Mouse (Mus musculus): ENCODE measurements around the gene Polr3b. TPM values are rescaled to one million over a fixed set of nuclear protein-coding genes. Genes with fewer than 3 reads are reported as not detected.

Gene Polr3b
- polyA plus RNA-seq, 1 experiment from 2014 or later = 19.4 TPM

DNA sequence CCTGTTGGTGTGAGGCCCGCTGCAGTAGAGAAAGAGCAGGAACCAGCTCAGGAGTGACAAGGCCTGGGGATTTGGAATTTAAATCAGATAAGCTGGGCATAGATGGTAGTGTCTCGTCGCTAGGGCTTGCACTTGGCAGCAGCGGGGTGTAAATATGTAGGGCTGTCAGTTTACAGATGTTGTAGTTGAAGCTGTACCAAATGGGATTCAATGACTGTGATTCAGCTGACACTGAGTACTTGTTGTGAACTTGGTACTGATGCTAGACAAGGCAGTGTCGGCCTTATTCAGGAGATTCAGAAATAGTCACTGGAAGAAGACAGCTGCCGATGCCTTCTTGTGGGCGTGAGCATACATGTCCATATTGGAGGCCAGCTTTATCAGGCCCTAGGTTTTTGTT, 39.9 kb upstream of the Polr3b start:
- Histone ChIP-seq H3K27ac (ENCODE audit: low read depth, low read length) (no peak overlapping the region), H3K36me3 (ENCODE audit: control insufficient read depth, insufficient read depth, low read length) (no peaks in the 10 kb centered on the region), H3K9me3 (ENCODE audit: control insufficient read depth, low read length) (no peaks in the 10 kb centered on the region), H3K4me2 (ENCODE audit: low read depth, low read length) (no peak overlapping the region), H3K4me3 (ENCODE audit: low read depth, low read length) (no peak overlapping the region), H3K4me1 (ENCODE audit: control insufficient read depth, insufficient read depth, low read length) (0 out of 2 replicates have a peak, but pooled peaks cover 5% of the 10 kb centered on the region), H3K9ac (replicated peaks; ENCODE audit: low read depth, low read length) (no peak overlapping the region), H3K27me3 (ENCODE audit: control insufficient read depth, insufficient read depth, low read length) (no peaks in the 10 kb centered on the region)
- 78% methylated on average over 7 of the region's 7 CpGs for WGBS
- ATAC-seq (ENCODE audit: low read depth) = no peak

DNA sequence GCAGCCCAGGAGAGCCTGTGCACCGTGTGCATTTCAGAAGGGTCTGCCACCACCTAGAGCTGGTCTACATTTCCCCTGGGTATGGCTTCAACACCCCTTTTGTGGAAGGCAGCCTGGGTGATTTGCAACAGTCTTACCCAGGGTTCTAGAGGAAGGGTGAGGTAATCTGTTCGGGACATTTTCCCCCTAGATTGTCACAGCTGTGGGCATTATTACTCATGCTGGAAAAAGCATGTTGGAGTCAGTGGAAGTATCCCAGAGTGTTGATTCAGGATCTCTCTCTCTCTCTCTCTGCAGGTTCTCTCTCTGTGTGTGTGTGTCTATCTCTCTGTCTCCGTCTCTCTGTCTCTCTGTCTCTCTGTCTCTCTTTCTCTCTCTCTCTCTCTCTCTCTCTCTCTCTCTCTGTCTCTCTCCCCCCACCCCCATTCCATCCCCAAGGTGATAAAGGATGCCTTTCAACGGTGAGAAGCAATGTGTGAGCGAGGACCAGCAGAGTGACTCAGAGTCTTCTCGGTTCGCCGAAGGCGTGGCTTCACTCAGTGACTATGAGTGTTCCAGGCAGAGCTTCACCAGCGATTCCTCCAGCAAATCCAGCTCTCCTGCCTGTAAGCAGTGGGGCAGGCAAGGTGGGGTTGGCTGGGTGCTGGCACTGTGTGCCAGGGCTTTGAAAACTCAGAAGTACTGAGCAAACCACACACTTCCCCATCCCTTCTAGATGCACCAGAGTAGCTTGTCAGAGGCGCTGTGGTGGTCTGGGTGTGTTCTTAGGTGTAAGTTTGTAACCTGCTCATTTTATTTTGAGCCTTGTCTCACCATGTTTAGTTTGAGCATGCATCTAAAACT, 37.4 kb upstream of the Polr3b start:
- H3K27ac ChIP-seq (ENCODE audit: low read depth, low read length) = no peak overlapping the region
- ATAC-seq (ENCODE audit: low read depth) = no peak
- H3K36me3 ChIP-seq (ENCODE audit: control insufficient read depth, insufficient read depth, low read length) = no peaks in the 10 kb centered on the region
- H3K4me2 ChIP-seq (ENCODE audit: low read depth, low read length) = no peak overlapping the region
- H3K9ac ChIP-seq (replicated peaks; ENCODE audit: low read depth, low read length) = no peak overlapping the region
- 69% methylated on average over 11 of the region's 11 CpGs for WGBS
- no peaks in the 10 kb centered on the region for H3K9me3 ChIP-seq (ENCODE audit: control insufficient read depth, low read length)
- H3K4me1 ChIP-seq (ENCODE audit: control insufficient read depth, insufficient read depth, low read length) = no peaks in the 10 kb centered on the region
- no peaks in the 10 kb centered on the region for H3K27me3 ChIP-seq (ENCODE audit: control insufficient read depth, insufficient read depth, low read length)
- no peak overlapping the region for H3K4me3 ChIP-seq (ENCODE audit: low read depth, low read length)

DNA sequence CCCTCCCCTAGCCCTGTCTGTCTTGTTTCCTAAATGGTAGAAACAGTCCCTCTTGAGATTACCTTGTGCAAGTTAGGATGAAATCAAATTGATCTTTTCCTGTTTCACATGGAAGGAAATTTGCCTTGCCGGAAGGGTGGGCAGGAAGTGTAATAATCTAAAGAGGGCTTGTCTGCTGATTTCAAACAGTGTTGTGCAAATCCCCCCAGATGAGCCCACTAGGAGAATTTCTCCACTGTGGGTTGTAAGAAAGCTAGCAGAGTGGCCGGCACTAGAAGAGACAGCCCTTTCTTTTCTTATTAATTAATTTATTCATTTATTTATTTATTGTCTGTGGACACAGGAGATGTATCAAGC, 36.8 kb upstream of the Polr3b start:
- 84% methylated on average over 2 of the region's 2 CpGs for WGBS
- Histone ChIP-seq H3K36me3 (ENCODE audit: control insufficient read depth, insufficient read depth, low read length) (0 out of 2 replicates have a peak, but pooled peaks cover 5% of the 10 kb centered on the region), H3K27ac (ENCODE audit: low read depth, low read length) (no peak overlapping the region), H3K4me3 (ENCODE audit: low read depth, low read length) (no peak overlapping the region), H3K4me2 (ENCODE audit: low read depth, low read length) (no peak overlapping the region), H3K27me3 (ENCODE audit: control insufficient read depth, insufficient read depth, low read length) (no peaks in the 10 kb centered on the region), H3K4me1 (ENCODE audit: control insufficient read depth, insufficient read depth, low read length) (no peaks in the 10 kb centered on the region), H3K9ac (replicated peaks; ENCODE audit: low read depth, low read length) (no peak overlapping the region), H3K9me3 (ENCODE audit: control insufficient read depth, low read length) (no peaks in the 10 kb centered on the region)
- no peak for ATAC-seq (ENCODE audit: low read depth)

GRCm38 (mm10) chr10:84590956-84591355, 31.1 kb upstream of the Polr3b start:
- ATAC-seq (ENCODE audit: low read depth) = no peak
- WGBS = 89% methylated on average over 14 of the region's 14 CpGs

DNA sequence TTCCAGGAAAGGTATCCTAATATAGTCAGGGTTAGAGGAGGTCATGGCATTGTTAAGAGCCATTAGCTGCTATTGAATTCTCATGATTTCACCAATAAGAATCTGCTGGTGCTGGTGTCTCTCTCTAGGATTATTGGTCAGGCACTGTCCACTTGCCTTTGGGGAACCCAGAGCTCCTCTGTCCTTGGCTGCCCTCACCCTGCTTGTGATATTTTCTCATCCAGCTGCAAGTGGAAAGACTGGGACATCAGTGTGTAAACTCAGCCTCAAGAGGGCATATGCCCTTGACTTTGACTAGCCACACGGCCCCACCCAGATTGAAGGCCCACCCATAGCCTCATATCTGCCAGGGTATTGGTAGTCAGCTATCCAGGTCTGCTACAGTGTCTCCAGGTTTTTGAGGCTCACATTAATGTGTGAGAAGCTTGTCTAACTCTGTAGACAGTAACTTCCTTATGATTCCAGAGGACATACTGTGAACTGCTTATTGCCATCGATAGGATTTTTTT, 30.4 kb upstream of the Polr3b start:
- Histone ChIP-seq H3K36me3 (ENCODE audit: control insufficient read depth, insufficient read depth, low read length) (0 out of 2 replicates have a peak, but pooled peaks cover 7% of the 10 kb centered on the region), H3K27ac (ENCODE audit: low read depth, low read length) (no peak overlapping the region), H3K9ac (replicated peaks; ENCODE audit: low read depth, low read length) (no peak overlapping the region), H3K9me3 (ENCODE audit: control insufficient read depth, low read length) (no peaks in the 10 kb centered on the region), H3K4me1 (ENCODE audit: control insufficient read depth, insufficient read depth, low read length) (no peaks in the 10 kb centered on the region), H3K4me2 (ENCODE audit: low read depth, low read length) (no peak overlapping the region), H3K27me3 (ENCODE audit: control insufficient read depth, insufficient read depth, low read length) (no peaks in the 10 kb centered on the region), H3K4me3 (ENCODE audit: low read depth, low read length) (no peak overlapping the region)
- ATAC-seq (ENCODE audit: low read depth) = no peak
- WGBS = 97% methylated on average over 2 of the region's 2 CpGs

More at GRCm38 (mm10) chr10:84590956-84591355, 31.1 kb upstream of the Polr3b start:
- H3K4me1 ChIP-seq (ENCODE audit: control insufficient read depth, insufficient read depth, low read length) = no peaks in the 10 kb centered on the region
- H3K9ac ChIP-seq (replicated peaks; ENCODE audit: low read depth, low read length) = no peak overlapping the region
- 0 out of 2 replicates have a peak, but pooled peaks cover 7% of the 10 kb centered on the region for H3K36me3 ChIP-seq (ENCODE audit: control insufficient read depth, insufficient read depth, low read length)
- no peak overlapping the region for H3K4me2 ChIP-seq (ENCODE audit: low read depth, low read length)
- no peaks in the 10 kb centered on the region for H3K9me3 ChIP-seq (ENCODE audit: control insufficient read depth, low read length)
- H3K27ac ChIP-seq (ENCODE audit: low read depth, low read length) = no peak overlapping the region
- no peaks in the 10 kb centered on the region for H3K27me3 ChIP-seq (ENCODE audit: control insufficient read depth, insufficient read depth, low read length)
- no peak overlapping the region for H3K4me3 ChIP-seq (ENCODE audit: low read depth, low read length)

GRCm38 (mm10) chr10:84592745-84593144, 29.3 kb upstream of the Polr3b start:
- no peak for ATAC-seq (ENCODE audit: low read depth)
- 65% methylated on average over 3 of the region's 3 CpGs for WGBS
- Histone ChIP-seq H3K27me3 (ENCODE audit: control insufficient read depth, insufficient read depth, low read length) (no peaks in the 10 kb centered on the region), H3K4me1 (ENCODE audit: control insufficient read depth, insufficient read depth, low read length) (no peaks in the 10 kb centered on the region), H3K4me3 (ENCODE audit: low read depth, low read length) (no peak overlapping the region), H3K4me2 (ENCODE audit: low read depth, low read length) (no peak overlapping the region), H3K27ac (ENCODE audit: low read depth, low read length) (no peak overlapping the region), H3K9me3 (ENCODE audit: control insufficient read depth, low read length) (no peaks in the 10 kb centered on the region), H3K9ac (replicated peaks; ENCODE audit: low read depth, low read length) (no peak overlapping the region), H3K36me3 (ENCODE audit: control insufficient read depth, insufficient read depth, low read length) (0 out of 2 replicates have a peak, but pooled peaks cover 7% of the 10 kb centered on the region)

DNA sequence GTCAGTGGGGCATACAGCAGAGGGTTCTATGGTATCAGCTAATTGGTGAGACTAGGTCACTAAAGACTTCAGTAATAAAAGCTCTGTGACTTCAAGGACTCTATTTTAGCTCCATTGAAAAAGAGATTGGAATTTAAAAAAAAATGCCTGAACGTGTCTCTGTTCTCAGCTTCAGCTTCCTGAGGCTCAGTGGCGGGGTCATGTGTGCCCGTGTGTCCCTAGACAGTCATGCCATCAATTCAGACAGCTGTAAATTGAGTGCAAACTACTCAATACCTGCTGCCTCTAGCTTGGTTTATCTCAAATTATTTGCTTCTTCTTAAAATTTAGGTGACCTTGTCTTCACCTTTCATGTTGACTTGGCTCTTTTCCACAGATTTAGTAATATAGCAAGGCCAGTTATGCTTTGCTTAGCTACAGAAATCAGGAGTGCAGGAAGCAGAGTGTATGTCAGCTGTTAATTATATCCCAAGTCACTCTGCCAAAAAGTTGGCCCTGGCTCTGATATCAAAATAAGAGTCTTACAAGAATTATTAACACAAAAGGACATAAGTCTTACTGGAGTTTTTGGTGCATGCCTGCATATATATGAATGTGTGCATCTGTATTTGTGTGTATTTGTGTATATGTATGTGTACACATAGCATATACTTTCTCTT, 24.8 kb upstream of the Polr3b start:
- Histone ChIP-seq H3K27ac (ENCODE audit: low read depth, low read length) (no peak overlapping the region), H3K36me3 (ENCODE audit: control insufficient read depth, insufficient read depth, low read length) (no peaks in the 10 kb centered on the region), H3K9me3 (ENCODE audit: control insufficient read depth, low read length) (no peaks in the 10 kb centered on the region), H3K27me3 (ENCODE audit: control insufficient read depth, insufficient read depth, low read length) (no peaks in the 10 kb centered on the region), H3K4me3 (ENCODE audit: low read depth, low read length) (no peak overlapping the region), H3K4me2 (ENCODE audit: low read depth, low read length) (no peak overlapping the region), H3K4me1 (ENCODE audit: control insufficient read depth, insufficient read depth, low read length) (no peaks in the 10 kb centered on the region), H3K9ac (replicated peaks; ENCODE audit: low read depth, low read length) (no peak overlapping the region)
- WGBS = 59% methylated on average over 3 of the region's 3 CpGs
- no peak for ATAC-seq (ENCODE audit: low read depth)

DNA sequence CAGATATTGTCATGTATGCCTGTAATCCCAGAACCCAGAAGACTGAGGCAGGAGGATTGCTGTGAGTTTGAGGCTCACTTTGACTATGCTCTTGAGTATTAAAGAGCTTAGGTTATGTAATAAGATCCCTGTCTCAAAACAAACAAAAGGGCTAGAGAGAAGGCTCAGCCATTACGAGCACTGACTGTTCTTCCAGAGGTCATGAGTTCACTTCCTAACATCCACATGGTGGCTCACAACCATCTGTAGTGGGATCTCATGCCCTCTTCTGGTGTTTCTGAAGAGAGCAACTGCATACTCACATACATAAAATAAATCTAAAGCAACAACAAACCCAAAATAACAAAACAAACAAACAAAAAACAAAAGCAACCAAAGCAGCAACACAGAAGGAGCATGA, 23.9 kb upstream of the Polr3b start:
- H3K4me2 ChIP-seq (ENCODE audit: low read depth, low read length) = no peak overlapping the region

GRCm38 (mm10) chr10:84600136-84600535, 22.0 kb upstream of the Polr3b start:
- ATAC-seq (ENCODE audit: low read depth) = no peak

More for the DNA sequence above, 23.9 kb upstream of the Polr3b start:
- Histone ChIP-seq H3K4me3 (ENCODE audit: low read depth, low read length) (no peak overlapping the region), H3K27me3 (ENCODE audit: control insufficient read depth, insufficient read depth, low read length) (no peaks in the 10 kb centered on the region), H3K27ac (ENCODE audit: low read depth, low read length) (no peak overlapping the region), H3K4me1 (ENCODE audit: control insufficient read depth, insufficient read depth, low read length) (no peaks in the 10 kb centered on the region), H3K9ac (replicated peaks; ENCODE audit: low read depth, low read length) (no peak overlapping the region), H3K36me3 (ENCODE audit: control insufficient read depth, insufficient read depth, low read length) (no peaks in the 10 kb centered on the region), H3K9me3 (ENCODE audit: control insufficient read depth, low read length) (no peaks in the 10 kb centered on the region)
- no peak for ATAC-seq (ENCODE audit: low read depth)
- WGBS = 15% methylated on average over 1 of the region's 1 CpGs

More at GRCm38 (mm10) chr10:84600136-84600535, 22.0 kb upstream of the Polr3b start:
- Histone ChIP-seq H3K27ac (ENCODE audit: low read depth, low read length) (no peak overlapping the region), H3K4me3 (ENCODE audit: low read depth, low read length) (no peak overlapping the region), H3K4me1 (ENCODE audit: control insufficient read depth, insufficient read depth, low read length) (no peaks in the 10 kb centered on the region), H3K27me3 (ENCODE audit: control insufficient read depth, insufficient read depth, low read length) (no peaks in the 10 kb centered on the region), H3K4me2 (ENCODE audit: low read depth, low read length) (no peak overlapping the region), H3K9me3 (ENCODE audit: control insufficient read depth, low read length) (no peaks in the 10 kb centered on the region), H3K36me3 (ENCODE audit: control insufficient read depth, insufficient read depth, low read length) (peaks cover 3% of the 10 kb centered on the region; the same call in 1 of the 2 replicates), H3K9ac (replicated peaks; ENCODE audit: low read depth, low read length) (no peak overlapping the region)
- 82% methylated on average over 6 of the region's 6 CpGs for WGBS

All from neural tube, embryonic 14.5 days (tissue).